Mouse (Mus musculus): ENCODE measurements around the gene Slc52a3.

- no peak for TF ChIP-seq CTCF (IDR thresholded peaks at IDR 0.05; ENCODE audit: control insufficient read depth, insufficient read depth, insufficient read length)
- TF ChIP-seq MYOD1 (IDR thresholded peaks at IDR 0.05; ENCODE audit: control insufficient read depth, insufficient read length, low read depth): no peak
- no peak for TF ChIP-seq CEBPB (IDR thresholded peaks at IDR 0.05; ENCODE audit: low read depth)
- TF ChIP-seq USF1 (IDR thresholded peaks at IDR 0.05; ENCODE audit: low read depth): no peak
Observed at GRCm38 (mm10) chr2:152049611-152050270, 53.4 kb downstream of the Slc52a3 start.
